Mouse (Mus musculus) kidney, adult 2 months (tissue): ENCODE measurements around the gene Rc3h2. TPM values are rescaled to one million over a fixed set of nuclear protein-coding genes. Genes with fewer than 3 reads are reported as not detected.
A peak's percentile ranks its signal among the peaks of the same experiment; 100 is the strongest.

Experiments
- DNase-seq: peaks from one replicate; pipeline ENCODE4 v3.0.0; 2021
- H3K27ac ChIP-seq: fragments of 200-500 bp; 2 replicates; pipeline ENCODE4 v1.5.1; 2012; ENCODE audit warnings: low read depth, low read length, control low read depth, inconsistent platforms; ENCODE audit not compliant: insufficient read depth
- H3K27me3 ChIP-seq: fragments of 200-500 bp; replicated peaks from 2 replicates; pipeline ENCODE4 v1.6.1; 2012; ENCODE audit warnings: mild to moderate bottlenecking, moderate library complexity, low read length, inconsistent platforms; ENCODE audit not compliant: control insufficient read depth, insufficient read depth
- H3K36me3 ChIP-seq: fragments of 200-500 bp; 2 replicates; pipeline ENCODE4 v1.6.1; 2012; ENCODE audit warnings: mild to moderate bottlenecking, moderate library complexity, low read length, inconsistent platforms; ENCODE audit not compliant: control insufficient read depth, insufficient read depth
- H3K4me1 ChIP-seq: fragments of 200-500 bp; 2 replicates; pipeline ENCODE4 v1.6.1; 2011; ENCODE audit warnings: low read length; ENCODE audit not compliant: control insufficient read depth, insufficient read depth
- H3K4me3 ChIP-seq: fragments of 200-500 bp; 2 replicates; pipeline ENCODE4 v1.5.1; 2011; ENCODE audit warnings: mild to moderate bottlenecking, low read depth, low read length, control low read depth; ENCODE audit not compliant: insufficient read depth
- CTCF ChIP-seq: fragments of 200-500 bp; conservative IDR thresholded peaks from 2 replicates; pipeline ENCODE4 v1.5.1; 2011; ENCODE audit warnings: low read depth, mild to moderate bottlenecking, control low read depth, low read length, moderate library complexity, mixed read lengths; ENCODE audit not compliant: insufficient read depth, insufficient read length
- POLR2A ChIP-seq: fragments of 200-500 bp; IDR thresholded peaks from one replicate; pipeline ENCODE4 v1.6.1; 2011; ENCODE audit warnings: low read depth, low read length, control low read depth
- WGBS: fragments of 180-500 bp; shearing (Covaris S2); methylation state at CpG from one replicate; pipeline ENCODE4 v1.1.7; 2018; 5-methylcytosine and 5-hydroxymethylcytosine counted together
- polyA plus RNA-seq: library from polyadenylated mRNA; depleted of rRNA; stranded (reverse); fragments of >200 nt; gene quantifications from 2 replicates; pipeline ENCODE4 v1.2.3, GENCODE M21; 2012; rRNA removed

Gene Rc3h2
- polyA plus RNA-seq, result 6.4 and 7.0 TPM in 2 replicates

- under 1% methylated on average over 74 of the region's 75 CpGs for WGBS
- DNase-seq, result peak; percentile 98
- peak within 1 kb of the TSS; percentile 65 for H3K27ac ChIP-seq
- H3K4me1 ChIP-seq, result 0 out of 2 replicates have a peak, but pooled peaks cover 2% of the 10 kb centered on the region
- TF ChIP-seq POLR2A (peak; percentile 87), CTCF (no peak)
- H3K4me3 ChIP-seq, result peak within 1 kb of the TSS; percentile 59
- no peaks in the 10 kb centered on the region for H3K36me3 ChIP-seq
- no peaks in the 10 kb centered on the region for H3K27me3 ChIP-seq
These were observed at the start of gene Rc3h2 for GRCm38 (mm10) chr2:37422306-37423304. TSS of gene Rc3h2 (minus strand) at chr2:37422903.

- no peak for DNase-seq
- H3K4me3 ChIP-seq, result no peak overlapping the region
- H3K36me3 ChIP-seq, result peaks cover 2% of the 10 kb centered on the region
- TF ChIP-seq POLR2A, result no peak
- TF ChIP-seq CTCF, result no peak
- H3K27ac ChIP-seq, result no peak overlapping the region
- no peaks in the 10 kb centered on the region for H3K4me1 ChIP-seq
- WGBS, result 98% methylated on average over 4 of the region's 4 CpGs
- H3K27me3 ChIP-seq, result no peaks in the 10 kb centered on the region
These were observed 43.6 kb upstream of the Rc3h2 start for GRCm38 (mm10) chr2:37466266-37466665.

GRCm38 (mm10) chr2:37460707-37461106, 38.0 kb upstream of the Rc3h2 start:
- no peaks in the 10 kb centered on the region for H3K27me3 ChIP-seq
- no peak overlapping the region for H3K4me3 ChIP-seq
- H3K27ac ChIP-seq, result no peak overlapping the region
- DNase-seq, result no peak
- H3K36me3 ChIP-seq, result no peaks in the 10 kb centered on the region
- no peak for TF ChIP-seq POLR2A
- TF ChIP-seq CTCF, result no peak
- 97% methylated on average over 4 of the region's 4 CpGs for WGBS
- H3K4me1 ChIP-seq, result no peaks in the 10 kb centered on the region

- Histone ChIP-seq H3K4me1 (peaks cover 7% of the 10 kb centered on the region), H3K27ac (no peak overlapping the region), H3K36me3 (no peaks in the 10 kb centered on the region), H3K4me3 (peak overlapping the region; percentile 58), H3K27me3 (no peaks in the 10 kb centered on the region)
- no peak for DNase-seq
- under 1% methylated on average over 22 of the region's 24 CpGs for WGBS
- TF ChIP-seq POLR2A, result no peak
- TF ChIP-seq CTCF, result no peak
These were observed 29.7 kb upstream of the Rc3h2 start for GRCm38 (mm10) chr2:37452376-37452760.

- H3K4me3 ChIP-seq, result peak overlapping the region; percentile 58
- no peak overlapping the region for H3K27ac ChIP-seq
- DNase-seq, result peak; percentile 96
- H3K36me3 ChIP-seq, result no peaks in the 10 kb centered on the region
- peaks cover 7% of the 10 kb centered on the region for H3K4me1 ChIP-seq
- TF ChIP-seq POLR2A (peak; percentile 70), CTCF (no peak)
- H3K27me3 ChIP-seq, result no peaks in the 10 kb centered on the region
- 7% methylated on average over 38 of the region's 44 CpGs for WGBS
These were observed 29.1 kb upstream of the Rc3h2 start for GRCm38 (mm10) chr2:37451667-37452375.

- WGBS, result under 1% methylated on average over 51 of the region's 51 CpGs
- Histone ChIP-seq H3K27ac (peak within 1 kb of the TSS; percentile 67), H3K4me1 (no peaks in the 10 kb centered on the region; the same call in 1 of the 2 replicates), H3K4me3 (peak within 1 kb of the TSS; percentile 82), H3K36me3 (no peaks in the 10 kb centered on the region), H3K27me3 (no peaks in the 10 kb centered on the region)
- TF ChIP-seq POLR2A (peak; percentile 57), CTCF (no peak)
- peak; percentile 98 for DNase-seq
These were observed 20.2 kb upstream of the Rc3h2 start, which contains the start of the genes Zbtb26, Zbtb6 and Rabgap1 for GRCm38 (mm10) chr2:37442611-37443591. TSS of gene Zbtb26 (minus strand) at chr2:37443135. TSS of gene Zbtb6 (minus strand) at chr2:37443171. TSS of gene Rabgap1 (plus strand) at chr2:37443279.
